Mouse (Mus musculus): Measurements from ENCODE around the gene Smim13.
A peak's percentile ranks its signal among the peaks of the same experiment; 100 is the strongest.

- TF ChIP-seq CTCF (IDR thresholded peaks at IDR 0.05; ENCODE audit: borderline replicate concordance, control insufficient read depth, extremely low read depth, insufficient read depth, low read length, poor library complexity) (peak; percentile 89; the same call in 1 of the 2 replicates), POLR2A (IDR thresholded peaks at IDR 0.05; ENCODE audit: control insufficient read depth, extremely low read depth, insufficient read depth, low read length, poor library complexity) (no peak; the same call in 1 of the 2 replicates)
These were observed at the start of gene Smim13 for GRCm38 (mm10) chr13:41249538-41250317.
